Mouse (Mus musculus): ENCODE measurements around the gene P3h1. TPM values are rescaled to one million over a fixed set of nuclear protein-coding genes. Genes with fewer than 3 reads are reported as not detected.

The P3h1 gene
- polyA plus RNA-seq, 1 experiment from 2014 or later, result 29.1 TPM

- Histone ChIP-seq H3K4me1 (peaks cover 27% of the 10 kb centered on the region), H3K9me3 (no peaks in the 10 kb centered on the region), H3K4me3 (no peak overlapping the region), H3K27me3 (ENCODE audit: insufficient read depth, poor library complexity, severe bottlenecking) (no peaks in the 10 kb centered on the region), H3K27ac (no peak overlapping the region), H3K36me3 (peaks cover 73% of the 10 kb centered on the region)
- WGBS, result 92% methylated on average over 12 of the region's 12 CpGs
- no peak for DNase-seq (ENCODE audit: low spot score)
Measured at GRCm38 (mm10) chr4:119242571-119242970, 9.9 kb downstream of the P3h1 start.

DNA sequence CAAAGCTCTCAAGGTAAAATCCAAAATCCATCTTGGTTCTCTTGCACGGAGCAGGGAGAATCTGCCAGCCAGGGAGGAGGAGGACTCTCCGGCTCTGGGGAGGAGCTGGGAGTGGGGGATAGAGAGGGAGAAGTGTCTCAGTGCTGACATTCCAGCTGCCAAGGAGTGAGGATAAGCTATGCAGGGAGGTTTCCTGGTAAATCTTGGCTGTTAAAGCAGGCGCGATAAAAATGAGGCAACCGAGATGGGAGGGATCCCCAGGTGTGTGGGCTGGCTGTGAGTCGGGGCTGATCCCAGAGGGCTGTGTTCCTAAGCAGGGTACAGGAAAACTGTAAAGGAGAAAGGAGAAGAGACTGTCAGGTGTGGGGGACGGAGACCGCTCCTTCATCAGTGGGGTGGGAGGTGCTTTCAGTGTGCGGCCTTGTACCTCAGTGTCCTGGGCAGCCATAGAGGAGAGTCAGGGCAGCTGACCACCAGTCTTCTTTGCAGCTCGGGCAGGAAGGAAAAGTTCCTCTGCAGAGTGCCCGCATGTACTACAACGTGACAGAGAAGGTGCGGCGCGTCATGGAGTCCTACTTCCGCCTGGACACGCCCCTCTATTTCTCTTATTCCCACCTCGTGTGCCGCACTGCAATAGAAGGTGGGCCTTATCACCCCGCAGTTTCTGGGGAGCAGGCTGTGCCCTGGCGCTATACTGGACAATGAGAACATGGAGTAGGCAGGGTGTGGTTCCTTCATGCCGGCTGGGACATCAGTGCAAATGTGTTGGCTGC is 11.9 kb downstream of the P3h1 start:
- no peaks in the 10 kb centered on the region for H3K9me3 ChIP-seq
- H3K27me3 ChIP-seq (ENCODE audit: insufficient read depth, poor library complexity, severe bottlenecking), result no peaks in the 10 kb centered on the region
- H3K4me3 ChIP-seq, result no peak overlapping the region
- WGBS, result 71% methylated on average over 22 of the region's 22 CpGs
- DNase-seq (ENCODE audit: low spot score), result peak; percentile 65
- no peak overlapping the region for H3K27ac ChIP-seq
- peaks cover 80% of the 10 kb centered on the region for H3K36me3 ChIP-seq
- H3K4me1 ChIP-seq, result peaks cover 22% of the 10 kb centered on the region

GRCm38 (mm10) chr4:119245556-119245955 is 12.8 kb downstream of the P3h1 start:
- Histone ChIP-seq H3K27me3 (ENCODE audit: insufficient read depth, poor library complexity, severe bottlenecking) (no peaks in the 10 kb centered on the region), H3K9me3 (no peaks in the 10 kb centered on the region), H3K4me3 (no peak overlapping the region), H3K4me1 (peaks cover 22% of the 10 kb centered on the region), H3K27ac (peak overlapping the region; percentile 36; the same call in 1 of the 2 replicates), H3K36me3 (peaks cover 78% of the 10 kb centered on the region)
- 58% methylated on average over 7 of the region's 7 CpGs for WGBS
- DNase-seq (ENCODE audit: low spot score), result peak; percentile 73

GRCm38 (mm10) chr4:119245961-119246360 is 13.2 kb downstream of the P3h1 start:
- peaks cover 76% of the 10 kb centered on the region for H3K36me3 ChIP-seq
- H3K27ac ChIP-seq, result no peak overlapping the region

DNA sequence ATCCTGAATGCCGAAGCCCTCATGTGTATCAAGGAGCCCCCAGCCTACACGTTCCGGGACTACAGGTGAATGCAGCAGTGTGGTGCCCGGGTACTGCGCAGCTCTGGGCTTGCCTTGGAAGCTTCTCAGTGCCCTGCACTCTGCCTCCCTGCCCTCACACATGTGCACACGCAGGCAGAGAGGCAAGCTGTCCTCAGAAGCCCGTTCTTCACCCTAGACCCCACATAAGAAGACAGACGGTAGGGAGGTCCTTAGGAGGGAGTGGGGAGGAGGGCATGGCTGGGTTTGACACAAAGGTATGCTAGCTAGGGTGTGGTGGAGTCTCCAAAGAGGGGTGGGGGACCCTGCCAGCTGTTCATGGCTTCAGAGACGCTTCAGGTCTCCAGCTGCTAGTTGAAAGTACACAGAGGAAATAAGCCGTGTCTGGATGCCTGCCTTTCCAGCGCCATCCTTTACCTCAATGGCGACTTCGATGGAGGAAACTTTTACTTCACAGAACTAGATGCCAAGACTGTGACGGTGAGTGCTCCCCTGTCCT is 14.0 kb downstream of the P3h1 start:
- peaks cover 16% of the 10 kb centered on the region for H3K4me1 ChIP-seq
- H3K4me3 ChIP-seq, result no peak overlapping the region
- H3K9me3 ChIP-seq, result no peaks in the 10 kb centered on the region
- DNase-seq (ENCODE audit: low spot score), result no peak
- H3K27me3 ChIP-seq (ENCODE audit: insufficient read depth, poor library complexity, severe bottlenecking), result no peaks in the 10 kb centered on the region
- H3K27ac ChIP-seq, result no peak overlapping the region
- peaks cover 68% of the 10 kb centered on the region for H3K36me3 ChIP-seq
- 81% methylated on average over 14 of the region's 14 CpGs for WGBS

More at GRCm38 (mm10) chr4:119245961-119246360, 13.2 kb downstream of the P3h1 start:
- Histone ChIP-seq H3K4me1 (peaks cover 22% of the 10 kb centered on the region), H3K9me3 (no peaks in the 10 kb centered on the region), H3K27me3 (ENCODE audit: insufficient read depth, poor library complexity, severe bottlenecking) (no peaks in the 10 kb centered on the region), H3K4me3 (no peak overlapping the region)
- WGBS, result 87% methylated on average over 9 of the region's 9 CpGs
- DNase-seq (ENCODE audit: low spot score), result no peak

- 38% methylated on average over 13 of the region's 13 CpGs for WGBS
- no peak overlapping the region for H3K4me3 ChIP-seq
- no peaks in the 10 kb centered on the region for H3K9me3 ChIP-seq
- H3K27me3 ChIP-seq (ENCODE audit: insufficient read depth, poor library complexity, severe bottlenecking), result no peaks in the 10 kb centered on the region
- H3K4me1 ChIP-seq, result peaks cover 10% of the 10 kb centered on the region; the same call in 1 of the 2 replicates
- H3K36me3 ChIP-seq, result peaks cover 59% of the 10 kb centered on the region
- 0 out of 2 replicates have a peak overlapping the region, but pooled peaks have one; percentile 23 for H3K27ac ChIP-seq
- DNase-seq (ENCODE audit: low spot score), result no peak
Measured at GRCm38 (mm10) chr4:119247462-119248235, 14.9 kb downstream of the P3h1 start.

GRCm38 (mm10) chr4:119248407-119248965 is 15.8 kb downstream of the P3h1 start:
- no peak overlapping the region for H3K4me3 ChIP-seq
- H3K36me3 ChIP-seq, result peaks cover 50% of the 10 kb centered on the region
- H3K9me3 ChIP-seq, result no peaks in the 10 kb centered on the region
- H3K27ac ChIP-seq, result no peak overlapping the region
- peaks cover 10% of the 10 kb centered on the region; the same call in 1 of the 2 replicates for H3K4me1 ChIP-seq
- no peaks in the 10 kb centered on the region for H3K27me3 ChIP-seq (ENCODE audit: insufficient read depth, poor library complexity, severe bottlenecking)
- WGBS, result 85% methylated on average over 11 of the region's 11 CpGs
- DNase-seq (ENCODE audit: low spot score), result no peak

GRCm38 (mm10) chr4:119252025-119252808 is 19.5 kb downstream of the P3h1 start:
- Histone ChIP-seq H3K4me3 (no peak overlapping the region), H3K4me1 (peaks cover 15% of the 10 kb centered on the region), H3K27me3 (ENCODE audit: insufficient read depth, poor library complexity, severe bottlenecking) (peaks cover 3% of the 10 kb centered on the region; the same call in 1 of the 2 replicates), H3K9me3 (no peaks in the 10 kb centered on the region), H3K36me3 (peaks cover 15% of the 10 kb centered on the region; the same call in 1 of the 2 replicates), H3K27ac (no peak overlapping the region)
- 51% methylated on average over 7 of the region's 7 CpGs for WGBS
- DNase-seq (ENCODE audit: low spot score), result no peak

- peaks cover 15% of the 10 kb centered on the region for H3K4me1 ChIP-seq
- H3K4me3 ChIP-seq, result 0 out of 2 replicates have a peak overlapping the region, but pooled peaks have one; percentile 12
- H3K27ac ChIP-seq, result peak overlapping the region; percentile 18; the same call in 1 of the 2 replicates
- H3K9me3 ChIP-seq, result no peaks in the 10 kb centered on the region
- 40% methylated on average over 9 of the region's 9 CpGs for WGBS
- H3K27me3 ChIP-seq (ENCODE audit: insufficient read depth, poor library complexity, severe bottlenecking), result peaks cover 9% of the 10 kb centered on the region; the same call in 1 of the 2 replicates
- no peaks in the 10 kb centered on the region for H3K36me3 ChIP-seq
- no peak for DNase-seq (ENCODE audit: low spot score)
Measured at GRCm38 (mm10) chr4:119254012-119254618, 21.4 kb downstream of the P3h1 start.

GRCm38 (mm10) chr4:119255351-119255750 is 22.6 kb downstream of the P3h1 start, which contains the start of gene Cldn19:
TSS of gene Cldn19 (plus strand) at chr4:119255414.
- peak within 1 kb of the TSS; percentile 18; the same call in 1 of the 2 replicates for H3K27ac ChIP-seq
- 77% methylated on average over 12 of the region's 12 CpGs for WGBS
- no peaks in the 10 kb centered on the region for H3K36me3 ChIP-seq
- H3K4me3 ChIP-seq, result no peak within 1 kb of the TSS
- peaks cover 9% of the 10 kb centered on the region; the same call in 1 of the 2 replicates for H3K27me3 ChIP-seq (ENCODE audit: insufficient read depth, poor library complexity, severe bottlenecking)
- H3K4me1 ChIP-seq, result peaks cover 24% of the 10 kb centered on the region
- no peak for DNase-seq (ENCODE audit: low spot score)
- H3K9me3 ChIP-seq, result no peaks in the 10 kb centered on the region

- Histone ChIP-seq H3K27me3 (ENCODE audit: insufficient read depth, poor library complexity, severe bottlenecking) (peaks cover 9% of the 10 kb centered on the region; the same call in 1 of the 2 replicates), H3K4me3 (no peak overlapping the region), H3K27ac (no peak overlapping the region), H3K9me3 (no peaks in the 10 kb centered on the region), H3K4me1 (peaks cover 34% of the 10 kb centered on the region), H3K36me3 (no peaks in the 10 kb centered on the region)
- 65% methylated on average over 6 of the region's 6 CpGs for WGBS
- no peak for DNase-seq (ENCODE audit: low spot score)
Measured at GRCm38 (mm10) chr4:119257083-119257482, 24.4 kb downstream of the P3h1 start.
